Mouse (Mus musculus) layer of hippocampus, adult 9-10 months (tissue): ENCODE data around the gene Usp32.

Experiments
- DNase-seq: peaks from one replicate; pipeline ENCODE4 v3.0.0; 2022; ENCODE audit warnings: low spot score

Gene Usp32

GRCm38 (mm10) chr11:84948114-84948513 is 191.8 kb downstream of the Usp32 start:
- no peak for DNase-seq

- DNase-seq: no peak
Observed at GRCm38 (mm10) chr11:84947206-84947605, 192.8 kb downstream of the Usp32 start.

GRCm38 (mm10) chr11:84945841-84946240 is 194.1 kb downstream of the Usp32 start:
- DNase-seq: no peak

DNA sequence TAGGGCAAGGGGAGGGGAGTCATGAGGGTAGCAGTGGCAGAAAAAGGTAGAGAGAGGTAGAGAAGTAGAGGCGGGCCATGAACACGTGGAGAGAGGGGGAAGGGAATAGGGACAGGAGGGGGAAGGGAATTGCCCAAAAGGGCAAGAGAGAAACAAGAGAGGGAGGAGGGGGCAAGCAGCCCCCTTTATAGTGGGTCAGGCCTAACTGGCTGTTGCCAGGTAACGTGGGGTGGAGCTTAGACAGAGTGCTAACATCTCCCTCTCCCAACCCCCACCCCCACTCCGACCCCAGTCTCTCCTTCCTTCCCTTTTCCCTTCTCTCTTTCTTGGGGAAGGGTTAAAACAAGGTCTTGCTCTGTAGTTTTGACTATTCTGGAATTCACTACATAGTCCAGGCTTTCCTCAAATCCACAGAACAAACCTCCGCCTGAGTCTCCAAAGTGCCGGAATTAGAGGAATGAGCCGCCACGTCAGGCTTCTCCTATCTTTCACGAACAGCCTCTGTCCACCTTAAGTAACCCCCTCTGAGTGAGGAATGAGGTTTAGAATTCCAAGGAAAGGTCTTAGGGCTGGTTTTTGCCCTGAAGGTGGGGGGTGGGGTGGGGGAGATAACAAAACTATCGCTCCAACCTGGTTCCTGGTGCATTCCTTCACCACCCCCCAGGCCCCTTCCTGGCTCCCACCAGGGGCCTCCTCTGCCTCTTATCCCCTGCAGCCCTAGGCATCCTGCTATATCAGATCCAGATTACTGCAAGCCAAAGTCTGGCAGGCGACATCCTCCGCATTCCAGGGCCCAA is 195.1 kb downstream of the Usp32 start:
- no peak for DNase-seq

GRCm38 (mm10) chr11:84943948-84944347 is 196.0 kb downstream of the Usp32 start:
- DNase-seq: no peak

GRCm38 (mm10) chr11:84940140-84940539 is 199.8 kb downstream of the Usp32 start:
- no peak for DNase-seq

DNA sequence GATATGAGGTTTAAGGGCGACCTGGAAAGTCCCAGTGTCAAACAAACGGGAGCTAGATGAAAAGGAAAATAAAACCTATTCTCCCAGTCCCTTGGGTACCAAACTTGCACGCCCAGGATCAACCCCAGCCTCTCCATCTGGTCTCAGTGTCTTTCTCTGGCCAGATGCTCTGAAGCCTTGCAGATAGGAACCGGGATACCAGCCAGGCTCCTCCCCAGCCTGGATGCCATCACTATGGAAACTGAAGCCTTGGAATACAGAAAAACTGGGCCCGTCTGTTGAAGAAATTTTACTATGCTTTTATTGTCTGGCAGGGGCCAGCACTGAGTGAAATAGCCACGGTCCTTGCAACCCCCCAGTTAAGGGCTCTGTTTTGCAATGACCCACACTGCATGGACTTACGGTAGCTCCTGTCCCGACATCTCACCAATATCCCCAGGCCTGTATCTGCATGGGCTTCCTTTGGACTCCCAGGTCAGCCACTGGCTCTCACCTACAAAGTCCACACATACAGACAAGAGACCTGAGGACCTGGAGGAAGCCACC is 200.4 kb downstream of the Usp32 start:
- DNase-seq: peak; percentile 77
